Mouse (Mus musculus): ENCODE data around the gene Nup160.

Nup160 gene

GRCm38 (mm10) chr2:90745053-90745678, 68.2 kb downstream of the Nup160 start, which contains the start of gene Fnbp4:
Gene Fnbp4, plus strand, starts transcription at chr2:90745370.
- DNase-seq (ENCODE audit: low spot score), result peak; percentile 100

DNA sequence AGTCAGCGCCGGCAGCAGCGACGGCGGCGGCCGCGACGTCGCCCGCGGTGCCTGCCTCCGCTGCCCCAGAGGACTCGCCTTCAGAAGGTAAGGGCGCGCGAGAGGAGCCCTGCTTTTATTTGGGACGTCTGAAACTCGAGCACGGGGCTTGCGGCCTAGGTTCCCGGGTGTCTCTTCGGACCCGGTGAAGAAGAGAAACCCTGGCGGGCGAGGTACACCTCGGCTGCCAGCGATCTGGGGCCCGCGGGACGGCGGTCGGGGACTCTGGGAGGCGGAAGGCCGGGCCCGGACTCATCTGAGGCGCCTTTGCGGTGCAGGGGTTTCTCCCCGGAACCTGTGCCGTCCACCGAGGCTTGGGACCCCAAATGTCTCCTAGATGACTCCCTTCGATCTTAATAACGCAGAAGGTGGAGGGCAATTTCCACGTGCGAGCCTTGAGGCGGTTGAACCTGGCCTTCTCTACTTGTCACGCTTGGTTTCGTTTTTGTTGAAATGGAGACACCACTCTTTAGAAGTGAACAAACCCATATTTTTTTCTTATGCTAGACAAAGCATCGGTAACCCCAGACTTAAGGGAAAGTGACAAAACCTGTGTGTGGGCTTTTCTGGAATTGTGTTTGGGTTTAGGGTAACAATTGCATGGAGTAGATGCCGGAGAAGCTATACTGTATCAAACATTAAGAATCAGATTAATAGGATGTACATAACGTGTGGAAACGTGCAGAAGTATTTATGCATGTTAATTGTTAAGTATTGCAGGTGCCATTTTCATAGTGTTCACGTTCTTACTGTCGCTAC, 68.9 kb downstream of the Nup160 start:
- peak; percentile 52 for DNase-seq (ENCODE audit: low spot score)

DNA sequence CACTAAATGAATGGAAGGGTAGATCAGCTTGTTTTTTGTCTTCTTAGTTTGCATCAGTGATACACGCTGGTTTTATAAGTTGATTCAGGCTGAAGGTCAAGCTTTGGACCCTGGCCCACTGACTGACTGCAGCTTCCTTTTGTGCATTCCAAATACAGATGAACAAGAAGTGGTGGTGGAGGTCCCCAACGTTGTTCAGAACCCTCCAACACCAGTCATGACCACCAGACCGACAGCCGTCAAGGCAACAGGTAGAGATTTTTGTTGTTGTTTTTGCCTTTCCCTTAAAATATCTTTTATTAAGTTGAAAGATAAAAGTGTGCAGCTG, 69.5 kb downstream of the Nup160 start:
- DNase-seq (ENCODE audit: low spot score), result peak; percentile 57

DNA sequence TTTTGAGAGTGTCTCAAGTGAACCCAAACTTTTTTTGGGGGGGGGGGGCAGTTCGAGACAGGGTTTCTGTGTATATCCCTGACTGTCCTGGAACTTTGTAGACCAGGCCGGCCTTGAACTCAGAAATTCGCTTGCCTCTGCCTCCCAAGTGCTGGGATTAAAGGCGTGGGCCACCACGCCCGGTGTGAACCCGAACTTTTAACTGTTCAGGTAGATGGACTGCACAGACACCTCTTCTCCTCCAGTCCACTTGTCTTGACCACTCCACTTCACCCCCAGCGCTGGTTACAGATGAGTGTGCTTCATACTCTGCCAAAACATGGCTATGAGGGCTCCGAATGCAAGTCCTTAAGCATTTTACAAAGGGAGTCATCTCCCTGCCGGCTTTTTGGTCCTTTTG, 70.1 kb downstream of the Nup160 start:
- DNase-seq (ENCODE audit: low spot score), result no peak

DNA sequence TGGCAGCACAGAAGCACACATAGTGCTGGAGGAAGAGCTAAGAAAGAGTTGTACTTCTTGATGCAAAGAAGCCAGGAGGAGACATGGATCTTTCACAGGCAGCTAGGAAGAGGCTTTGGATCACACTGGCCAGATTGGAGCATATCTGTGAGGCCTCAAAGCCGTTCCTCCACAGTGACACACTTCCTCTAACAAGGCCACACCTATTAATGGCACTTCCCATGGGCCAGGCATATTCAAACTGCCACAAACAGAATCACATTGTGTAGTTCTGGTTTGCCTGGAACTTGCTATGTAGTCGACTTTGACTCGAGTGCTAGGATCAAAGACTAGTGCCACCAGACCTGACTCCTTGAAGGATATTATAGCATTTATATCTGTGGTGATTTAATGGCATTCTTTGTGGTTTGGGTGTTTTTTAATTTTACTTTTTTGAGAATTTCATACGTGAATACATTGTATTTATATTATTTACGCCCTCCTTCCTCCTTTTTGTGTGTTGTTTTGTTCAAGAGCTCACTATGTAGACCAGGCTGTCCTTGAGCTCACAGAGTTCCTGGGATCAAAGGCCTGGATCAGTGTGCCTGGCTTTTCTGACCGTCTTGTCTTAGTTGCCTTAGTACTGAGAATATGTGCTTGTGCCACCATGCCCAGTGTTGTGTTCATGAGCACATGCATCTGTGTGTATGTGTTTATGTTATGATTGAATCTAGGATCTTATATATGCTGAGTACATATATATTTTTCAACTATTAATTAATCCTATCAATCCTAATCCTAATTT, 72.9 kb downstream of the Nup160 start:
- DNase-seq (ENCODE audit: low spot score), result no peak

GRCm38 (mm10) chr2:90753565-90753964, 76.5 kb downstream of the Nup160 start:
- no peak for DNase-seq (ENCODE audit: low spot score)

GRCm38 (mm10) chr2:90754188-90754587, 77.2 kb downstream of the Nup160 start:
- no peak for DNase-seq (ENCODE audit: low spot score)

GRCm38 (mm10) chr2:90765123-90765522, 88.1 kb downstream of the Nup160 start:
- no peak for DNase-seq (ENCODE audit: low spot score)

- DNase-seq (ENCODE audit: low spot score), result no peak
These were observed 104.3 kb downstream of the Nup160 start for GRCm38 (mm10) chr2:90781323-90781722.

DNA sequence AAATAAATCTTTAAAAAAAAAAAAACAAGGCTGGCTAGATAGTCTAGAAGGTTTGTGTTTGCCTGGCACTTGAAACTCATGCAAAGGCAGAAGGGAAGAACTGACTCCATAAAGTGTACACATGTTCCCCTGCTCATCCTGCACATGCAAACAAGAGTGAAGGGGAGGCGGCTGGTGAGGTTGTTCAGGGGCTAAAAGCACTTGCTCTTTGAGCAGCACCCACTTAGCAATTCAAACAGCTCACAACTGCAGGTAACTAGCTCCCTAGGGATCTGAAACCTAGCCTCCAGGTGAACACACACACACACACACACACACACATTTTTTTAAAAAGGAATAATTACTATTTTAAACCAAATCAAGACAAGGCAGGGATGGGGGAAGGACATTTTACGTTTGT, 104.9 kb downstream of the Nup160 start:
- DNase-seq (ENCODE audit: low spot score), result no peak

DNA sequence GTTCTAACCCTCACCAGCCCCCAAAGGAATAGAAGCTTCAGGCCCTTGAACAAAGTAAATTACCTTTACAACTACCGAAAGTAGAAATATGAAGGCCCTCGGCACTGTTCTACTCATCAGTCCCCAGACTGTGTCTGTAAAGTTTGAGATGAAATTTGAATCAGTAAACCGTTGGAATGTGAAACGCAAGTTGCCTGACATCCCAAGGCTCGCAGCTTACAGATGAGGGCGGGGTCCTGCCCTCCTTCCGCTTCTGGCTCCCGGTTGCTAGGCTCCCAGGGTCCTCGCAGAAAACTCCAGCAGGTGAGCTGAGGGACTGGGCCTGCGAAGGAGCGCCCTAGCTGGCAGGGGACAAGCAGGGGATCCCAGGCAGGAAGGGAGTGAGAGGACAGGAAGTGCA, 105.4 kb downstream of the Nup160 start, which contains the start of gene Agbl2:
Gene Agbl2, plus strand, starts transcription at position 270 of the 400 bp plus-strand sequence.
- no peak for DNase-seq (ENCODE audit: low spot score)

GRCm38 (mm10) chr2:90782901-90783486, 106.0 kb downstream of the Nup160 start:
- DNase-seq (ENCODE audit: low spot score), result no peak

Measured in adipocyte (in vitro differentiated cells).